Mouse (Mus musculus): Measurements from ENCODE around the gene Pafah2.

Gene Pafah2

GRCm38 (mm10) chr4:134421971-134422370 is 25.9 kb downstream of the Pafah2 start:
- no peak for DNase-seq (ENCODE audit: low spot score in 2 of 2)

GRCm38 (mm10) chr4:134423949-134424348 is 27.8 kb downstream of the Pafah2 start:
- no peak for DNase-seq (ENCODE audit: low spot score in 2 of 2)

- no peak for DNase-seq (ENCODE audit: low spot score in 2 of 2)
Measured at GRCm38 (mm10) chr4:134425088-134425487, 29.0 kb downstream of the Pafah2 start.

- no peak for DNase-seq (ENCODE audit: low spot score in 2 of 2)
Measured at GRCm38 (mm10) chr4:134430381-134431004, 34.4 kb downstream of the Pafah2 start.

- DNase-seq (ENCODE audit: low spot score in 2 of 2) = no peak
Measured at GRCm38 (mm10) chr4:134432686-134433360, 36.7 kb downstream of the Pafah2 start.

- DNase-seq (ENCODE audit: low spot score in 2 of 2) = no peak
Measured at GRCm38 (mm10) chr4:134436185-134436584, 40.1 kb downstream of the Pafah2 start.

- DNase-seq (ENCODE audit: low spot score in 2 of 2) = no peak
Measured at GRCm38 (mm10) chr4:134436659-134437058, 40.5 kb downstream of the Pafah2 start.

GRCm38 (mm10) chr4:134439119-134439518 is 43.0 kb downstream of the Pafah2 start:
- DNase-seq (ENCODE audit: low spot score in 2 of 2) = no peak

GRCm38 (mm10) chr4:134439919-134440318 is 43.8 kb downstream of the Pafah2 start:
- no peak for DNase-seq (ENCODE audit: low spot score in 2 of 2)

GRCm38 (mm10) chr4:134442216-134442615 is 46.1 kb downstream of the Pafah2 start:
- DNase-seq (ENCODE audit: low spot score in 2 of 2) = no peak

GRCm38 (mm10) chr4:134443589-134443988 is 47.5 kb downstream of the Pafah2 start:
- DNase-seq (ENCODE audit: low spot score in 2 of 2) = no peak

GRCm38 (mm10) chr4:134444949-134445348 is 48.8 kb downstream of the Pafah2 start:
- no peak for DNase-seq (ENCODE audit: low spot score in 2 of 2)

GRCm38 (mm10) chr4:134445489-134445888 is 49.4 kb downstream of the Pafah2 start:
- DNase-seq (ENCODE audit: low spot score in 2 of 2) = no peak

GRCm38 (mm10) chr4:134447966-134448365 is 51.8 kb downstream of the Pafah2 start:
- DNase-seq (ENCODE audit: low spot score in 2 of 2) = no peak

GRCm38 (mm10) chr4:134449595-134450391 is 53.7 kb downstream of the Pafah2 start:
- no peak for DNase-seq (ENCODE audit: low spot score in 2 of 2)

- no peak for DNase-seq (ENCODE audit: low spot score in 2 of 2)
Measured at GRCm38 (mm10) chr4:134450392-134451195, 54.5 kb downstream of the Pafah2 start.

GRCm38 (mm10) chr4:134451484-134451883 is 55.4 kb downstream of the Pafah2 start:
- DNase-seq (ENCODE audit: low spot score in 2 of 2) = no peak

- no peak for DNase-seq (ENCODE audit: low spot score in 2 of 2)
Measured at GRCm38 (mm10) chr4:134453619-134454400, 57.7 kb downstream of the Pafah2 start.

GRCm38 (mm10) chr4:134455310-134455709 is 59.2 kb downstream of the Pafah2 start:
- no peak for DNase-seq (ENCODE audit: low spot score in 2 of 2)

- DNase-seq (ENCODE audit: low spot score in 2 of 2) = no peak
Measured at GRCm38 (mm10) chr4:134457130-134457825, 61.2 kb downstream of the Pafah2 start.
